Mouse (Mus musculus) CH12.LX (cell line): Measurements from ENCODE around the gene Hsp90ab1. TPM values are rescaled to one million over a fixed set of nuclear protein-coding genes. Genes with fewer than 3 reads are reported as not detected.

Experiments used
- DNase-seq: peaks from one replicate; pipeline ENCODE4 v3.0.0-alpha.2; 2013; ENCODE audit errors: extremely low read depth
- H3K27ac ChIP-seq: 2 replicates; pipeline ENCODE4 v1.5.1; 2012; ENCODE audit warnings: low read depth, mild to moderate bottlenecking, control low read depth, moderate library complexity; ENCODE audit not compliant: insufficient read depth
- H3K27me3 ChIP-seq: replicated peaks from 2 replicates; pipeline ENCODE3; 2012; ENCODE audit warnings: inconsistent platforms
- H3K36me3 ChIP-seq, 2 experiments: replicated peaks in 1 of 2; 2 replicates each; pipeline versions ENCODE3 to v1.6.1; 2012; ENCODE audit warnings: inconsistent platforms in 1 of 2, low read length in 1 of 2, mild to moderate bottlenecking in 1 of 2, mixed read lengths in 1 of 2, moderate library complexity in 1 of 2; ENCODE audit not compliant: control insufficient read depth in 1 of 2, insufficient read depth in 1 of 2
- H3K4me1 ChIP-seq, 2 experiments: 2 replicates each; pipeline ENCODE4 v1.6.1; 2012; ENCODE audit warnings: inconsistent platforms in 1 of 2, moderate library complexity in 1 of 2; ENCODE audit not compliant: insufficient read depth in 2 of 2, control insufficient read depth in 1 of 2
- H3K4me2 ChIP-seq: 2 replicates; pipeline ENCODE4 v1.6.1; 2012; ENCODE audit warnings: low read depth, mild to moderate bottlenecking, control low read depth; ENCODE audit not compliant: poor library complexity, insufficient read depth, severe bottlenecking
- H3K4me3 ChIP-seq, 3 experiments: fragments of 150-350 bp in 1 of 3; sonication (generic) in 1 of 3; replicated peaks in 1 of 3; 2 replicates each; pipeline versions ENCODE3 to v1.5.1; 2011 to 2012; ENCODE audit warnings: low read depth in 2 of 3, low read length in 2 of 3, mild to moderate bottlenecking in 2 of 3, moderate library complexity in 2 of 3, control low read depth in 1 of 3, improper control_type of control experiment in 1 of 3, inconsistent platforms in 1 of 3, mixed read lengths in 1 of 3; ENCODE audit not compliant: poor library complexity in 1 of 3
- H3K79me2 ChIP-seq: replicated peaks from 2 replicates; pipeline ENCODE4 v1.6.1; 2012; ENCODE audit warnings: mild to moderate bottlenecking, moderate library complexity; ENCODE audit not compliant: control insufficient read depth, poor library complexity, insufficient read depth, severe bottlenecking; ENCODE audit errors: extremely low read depth
- H3K9ac ChIP-seq: 2 replicates; pipeline ENCODE4 v1.6.1; 2012; ENCODE audit warnings: low read depth, mild to moderate bottlenecking, control low read depth, moderate library complexity; ENCODE audit not compliant: insufficient read depth
- H3K9me3 ChIP-seq: replicated peaks from 2 replicates; pipeline ENCODE3; 2012; ENCODE audit warnings: low read length, inconsistent platforms, mixed read lengths
- CHD1 ChIP-seq: IDR thresholded peaks from 2 replicates; pipeline ENCODE4 v1.6.1; 2012; ENCODE audit warnings: low read depth, low read length, improper control_type of control experiment, inconsistent platforms
- CHD2 ChIP-seq: IDR thresholded peaks from 2 replicates; pipeline ENCODE4 v1.6.1; 2011; ENCODE audit warnings: low read length, improper control_type of control experiment
- CTCF ChIP-seq, 2 experiments: IDR thresholded peaks in 1 of 2; conservative IDR thresholded peaks in 1 of 2; 2 replicates each; pipeline ENCODE4 v1.5.1; 2011 to 2012; ENCODE audit warnings: low read depth in 2 of 2, low read length in 2 of 2, improper control_type of control experiment in 1 of 2, inconsistent platforms in 1 of 2, mild to moderate bottlenecking in 1 of 2, moderate library complexity in 1 of 2
- ELF1 ChIP-seq: IDR thresholded peaks from 2 replicates; pipeline ENCODE4 v1.6.1; 2014; ENCODE audit warnings: low read depth, mild to moderate bottlenecking, inconsistent platforms, low read length, improper control_type of control experiment
- EP300 ChIP-seq: IDR thresholded peaks from 2 replicates; pipeline ENCODE4 v1.6.1; 2011; ENCODE audit warnings: low read length, improper control_type of control experiment
- HCFC1 ChIP-seq: IDR thresholded peaks from 2 replicates; pipeline ENCODE4 v1.6.1; 2012; ENCODE audit warnings: low read depth, mild to moderate bottlenecking, inconsistent platforms, low read length, improper control_type of control experiment
- IRF4 ChIP-seq: IDR thresholded peaks from 2 replicates; pipeline ENCODE4 v1.6.1; 2014; ENCODE audit warnings: low read depth, mild to moderate bottlenecking, inconsistent platforms, low read length, improper control_type of control experiment
- JUN ChIP-seq: IDR thresholded peaks from 2 replicates; pipeline ENCODE4 v1.6.1; 2011; ENCODE audit warnings: low read depth, mild to moderate bottlenecking, low read length, improper control_type of control experiment, moderate library complexity; ENCODE audit not compliant: insufficient read depth
- JUND ChIP-seq: conservative IDR thresholded peaks from 2 replicates; pipeline ENCODE4 v1.6.1; 2011; ENCODE audit warnings: low read depth, low read length, improper control_type of control experiment
- KAT2A ChIP-seq: IDR thresholded peaks from 2 replicates; pipeline ENCODE4 v1.6.1; 2012; ENCODE audit warnings: low read length, improper control_type of control experiment, inconsistent platforms; ENCODE audit not compliant: insufficient replicate concordance
- MAX ChIP-seq: IDR thresholded peaks from 2 replicates; pipeline ENCODE4 v1.6.1; 2011; ENCODE audit warnings: low read length, improper control_type of control experiment
- MAZ ChIP-seq: IDR thresholded peaks from 2 replicates; pipeline ENCODE4 v1.6.1; 2012; ENCODE audit warnings: low read depth, mild to moderate bottlenecking, inconsistent platforms, low read length, improper control_type of control experiment, moderate library complexity
- MEF2A ChIP-seq: IDR thresholded peaks from 2 replicates; pipeline ENCODE4 v1.6.1; 2014; ENCODE audit warnings: low read depth, mild to moderate bottlenecking, inconsistent platforms, low read length, improper control_type of control experiment, borderline replicate concordance
- MXI1 ChIP-seq: IDR thresholded peaks from 2 replicates; pipeline ENCODE4 v1.6.1; 2011; ENCODE audit warnings: mild to moderate bottlenecking, low read depth, low read length, improper control_type of control experiment
- MYC ChIP-seq: IDR thresholded peaks from 2 replicates; pipeline ENCODE4 v1.6.1; 2011; ENCODE audit warnings: low read depth, mild to moderate bottlenecking, improper control_type of control experiment, low read length
- NELFE ChIP-seq: IDR thresholded peaks from 2 replicates; pipeline ENCODE4 v1.6.1; 2011; ENCODE audit warnings: low read depth, low read length, improper control_type of control experiment
- NRF1 ChIP-seq: IDR thresholded peaks from 2 replicates; pipeline ENCODE4 v1.6.1; 2014; ENCODE audit warnings: low read depth, mild to moderate bottlenecking, inconsistent platforms, low read length, improper control_type of control experiment, moderate library complexity
- PAX5 ChIP-seq: IDR thresholded peaks from 2 replicates; pipeline ENCODE4 v1.6.1; 2012; ENCODE audit warnings: low read length, inconsistent platforms, mixed read lengths
- POLR2A ChIP-seq: IDR thresholded peaks from 2 replicates; pipeline ENCODE4 v1.6.1; 2011; ENCODE audit warnings: low read depth, mild to moderate bottlenecking, improper control_type of control experiment, low read length
- RAD21 ChIP-seq: IDR thresholded peaks from 2 replicates; pipeline ENCODE4 v1.6.1; 2011; ENCODE audit warnings: low read depth, mild to moderate bottlenecking, low read length, improper control_type of control experiment, moderate library complexity
- RCOR1 ChIP-seq: conservative IDR thresholded peaks from 2 replicates; pipeline ENCODE4 v1.6.1; 2012; ENCODE audit warnings: low read depth, mild to moderate bottlenecking, inconsistent platforms, low read length, improper control_type of control experiment
- SIN3A ChIP-seq: IDR thresholded peaks from 2 replicates; pipeline ENCODE4 v1.6.1; 2012; ENCODE audit warnings: low read length, improper control_type of control experiment, inconsistent platforms
- SMC3 ChIP-seq: IDR thresholded peaks from 2 replicates; pipeline ENCODE4 v1.6.1; 2011; ENCODE audit warnings: low read depth, low read length, improper control_type of control experiment
- TBP ChIP-seq: conservative IDR thresholded peaks from 2 replicates; pipeline ENCODE4 v1.6.1; 2011; ENCODE audit warnings: low read depth, low read length, improper control_type of control experiment
- TCF12 ChIP-seq: IDR thresholded peaks from 2 replicates; pipeline ENCODE4 v1.6.1; 2014; ENCODE audit warnings: low read depth, mild to moderate bottlenecking, inconsistent platforms, low read length, improper control_type of control experiment
- USF1 ChIP-seq: IDR thresholded peaks from 2 replicates; pipeline ENCODE4 v1.6.1; 2014; ENCODE audit warnings: low read depth, mild to moderate bottlenecking, inconsistent platforms, low read length, improper control_type of control experiment
- ZC3H11A ChIP-seq: IDR thresholded peaks from 2 replicates; pipeline ENCODE4 v1.6.1; 2012; ENCODE audit warnings: low read depth, mild to moderate bottlenecking, inconsistent platforms, low read length, improper control_type of control experiment
- ZKSCAN1 ChIP-seq: IDR thresholded peaks from 2 replicates; pipeline ENCODE4 v1.6.1; 2012; ENCODE audit warnings: low read depth, inconsistent platforms, low read length, improper control_type of control experiment, borderline replicate concordance
- ZNF384 ChIP-seq: IDR thresholded peaks from 2 replicates; pipeline ENCODE4 v1.6.1; 2012; ENCODE audit warnings: low read depth, low read length, improper control_type of control experiment, inconsistent platforms
- dilution Hi-C: fragments of 300-500 bp; cut with MboI; formaldehyde crosslinking; loops from 2 replicates; pipeline ENCODE4 v1.14.3; 2020; ENCODE audit warnings: low sequenced_read_pairs; ENCODE audit not compliant: extremely low pct_unique_long_range_greater_than_20kb, extremely low pct_ligation_motif_present
- in situ Hi-C: fragments of 300-500 bp; cut with MboI; formaldehyde crosslinking; loops from 3 replicates; pipeline ENCODE4 v1.14.3; 2019; ENCODE audit warnings: low sequenced_read_pairs, low pct_ligation_motif_present, low pct_unique_long_range_greater_than_20kb, mixed read lengths
- polyA plus RNA-seq: library from polyadenylated mRNA; unstranded; fragments of >175 nt; gene quantifications from 2 replicates; pipeline ENCODE4 v1.2.1, GENCODE M21; 2012; ENCODE audit warnings: low read depth; ENCODE audit not compliant: insufficient read length
- total RNA-seq, 2 experiments: library from RNA; depleted of rRNA; stranded (reverse); fragments of 300-350 nt in 1 of 2; fragments of >200 nt in 1 of 2; gene quantifications; 2 replicates each; pipeline ENCODE4 v1.2.3; 2012 to 2014

The Hsp90ab1 gene
- total and polyA plus RNA-seq, 3 experiments: 790 to 4,858 (median 1,180) TPM

DNA sequence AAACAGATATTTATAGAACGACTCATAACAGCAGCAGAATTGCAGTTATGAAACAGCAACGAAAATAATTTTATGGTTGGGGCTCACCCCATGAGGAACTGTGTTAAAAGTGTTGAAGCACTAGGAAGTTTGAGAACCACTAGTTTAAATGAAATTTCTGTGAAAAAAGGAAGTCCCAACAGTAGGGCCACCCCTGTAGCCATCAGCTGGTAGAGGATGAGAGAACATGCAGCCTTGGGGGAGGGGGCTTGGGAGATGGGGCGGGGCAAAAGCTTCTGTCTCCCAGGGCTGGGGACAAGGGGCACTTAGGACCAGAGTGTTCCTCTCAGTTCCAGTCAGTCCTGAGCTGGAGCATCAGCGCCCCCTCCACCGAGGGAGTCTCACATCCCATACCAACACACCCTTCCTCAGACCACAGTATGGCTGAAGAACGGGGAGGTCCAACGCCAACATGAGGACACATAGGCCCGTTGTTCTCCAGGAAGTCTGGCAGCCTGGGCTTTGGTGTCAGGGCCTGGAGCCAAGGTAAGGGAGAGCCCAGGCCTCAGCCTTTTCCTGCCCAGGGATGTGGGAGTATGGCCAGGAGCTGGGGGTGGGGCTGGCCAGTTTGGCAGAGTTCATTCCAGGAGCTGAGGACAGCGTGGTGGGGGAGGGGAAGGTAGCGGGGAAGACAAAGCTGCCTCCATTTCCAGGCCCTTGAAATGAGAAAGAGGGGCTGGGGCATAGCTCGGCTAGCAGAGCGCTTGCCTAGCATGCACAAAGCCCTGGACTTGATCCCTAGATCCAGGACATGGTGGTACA lies 11.2 kb upstream of the Hsp90ab1 start:
- Histone ChIP-seq H3K27ac (no peak overlapping the region), H3K4me2 (no peak overlapping the region), H3K4me1 (peaks cover 8 to 51% of the 10 kb centered on the region in 2 experiments), H3K9me3 (peaks cover 10% of the 10 kb centered on the region), H3K79me2 (no peaks in the 10 kb centered on the region), H3K27me3 (no peaks in the 10 kb centered on the region), H3K4me3 (no peak overlapping the region), H3K36me3 (peaks cover 21 to 49% of the 10 kb centered on the region in 2 experiments), H3K9ac (no peak overlapping the region)
- DNase-seq: peak; percentile 43
- dilution Hi-C loops (no loop called here), in situ Hi-C loops (no loop called here)
- TF ChIP-seq USF1 (no peak), TBP (no peak), MXI1 (no peak), CHD2 (no peak), RCOR1 (no peak), JUND (no peak), ZKSCAN1 (no peak)

DNA sequence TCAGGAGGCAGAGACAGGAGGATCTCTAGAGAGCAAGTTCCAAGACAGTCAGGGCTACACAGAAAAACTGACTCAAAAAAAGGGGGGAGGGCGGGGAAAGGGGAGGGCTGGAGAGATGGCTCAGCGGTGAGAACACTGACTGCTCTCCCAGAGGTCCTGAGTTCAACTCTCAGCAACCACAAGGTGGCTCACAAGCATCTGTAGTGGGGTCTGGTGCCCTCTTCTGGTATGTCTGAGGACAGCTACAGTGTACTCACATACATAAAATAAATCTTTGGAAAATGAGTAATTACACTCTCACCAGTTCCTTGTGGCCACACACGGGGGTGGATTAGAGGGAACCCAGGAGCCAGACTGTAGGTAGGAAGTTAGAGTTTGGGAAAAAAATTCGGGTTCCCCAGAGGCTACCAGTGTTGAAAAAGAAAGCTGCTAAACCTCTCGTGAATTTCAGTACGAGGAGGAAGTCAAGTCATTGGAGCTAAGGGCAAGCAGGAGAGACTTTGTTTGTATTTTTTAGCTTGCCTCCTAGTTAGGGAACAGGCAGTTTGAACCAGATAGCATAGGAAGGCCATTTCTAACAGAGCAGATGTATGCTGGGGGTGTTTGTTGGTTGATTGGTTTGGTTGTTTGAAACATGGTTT lies 9.8 kb upstream of the Hsp90ab1 start:
- H3K79me2 ChIP-seq: no peaks in the 10 kb centered on the region
- peaks cover 10% of the 10 kb centered on the region for H3K9me3 ChIP-seq
- no peak overlapping the region for H3K4me3 ChIP-seq
- no peaks in the 10 kb centered on the region for H3K27me3 ChIP-seq
- DNase-seq: no peak
- H3K36me3 ChIP-seq: peaks cover 13 to 35% of the 10 kb centered on the region in 2 experiments
- peaks cover 8 to 51% of the 10 kb centered on the region in 2 experiments for H3K4me1 ChIP-seq
- TF ChIP-seq MAZ: no peak
- TF ChIP-seq MAX: no peak
- no peak for TF ChIP-seq CHD1
- peak; percentile 48 for TF ChIP-seq RAD21
- peak; percentile 23; the same call in 1 of the 2 replicates for TF ChIP-seq HCFC1
- peak; percentile 33; the same call in 1 of the 2 replicates for TF ChIP-seq ZNF384
- no peak for TF ChIP-seq POLR2A
- TF ChIP-seq KAT2A: no peak
- 0 out of 2 replicates have a peak, but pooled peaks have one; percentile 18 for TF ChIP-seq TCF12
- TF ChIP-seq TBP: no peak
- no peak for TF ChIP-seq ELF1
- TF ChIP-seq CTCF (conservative IDR thresholded peaks at IDR 0.05 in 1 of 2, IDR thresholded peaks at IDR 0.05 in 1 of 2; ENCODE audit: low read depth in 2 of 2, low read length in 2 of 2): peak; percentile 26 to 98; a peak in 2 of 4 replicates
- no peak for TF ChIP-seq JUN
- no peak for TF ChIP-seq RCOR1
- no peak for TF ChIP-seq MEF2A
- no peak for TF ChIP-seq PAX5
- TF ChIP-seq MYC: peak; percentile 49; the same call in 1 of the 2 replicates
- TF ChIP-seq MXI1: no peak
- no peak for TF ChIP-seq EP300
- TF ChIP-seq ZC3H11A: no peak
- peak; percentile 56 for TF ChIP-seq JUND
- peak; percentile 85 for TF ChIP-seq SMC3
- TF ChIP-seq NRF1: no peak
- peak; percentile 72; the same call in 1 of the 2 replicates for TF ChIP-seq NELFE
- no peak for TF ChIP-seq ZKSCAN1
- TF ChIP-seq SIN3A: 0 out of 2 replicates have a peak, but pooled peaks have one; percentile 41
- no peak for TF ChIP-seq IRF4
- H3K27ac ChIP-seq: no peak overlapping the region
- dilution Hi-C loops (no loop called here), in situ Hi-C loops (no loop called here)
- no peak overlapping the region for H3K9ac ChIP-seq
- no peak overlapping the region; the same call in 1 of the 2 replicates for H3K4me2 ChIP-seq
